In the genomic region with DNA sequence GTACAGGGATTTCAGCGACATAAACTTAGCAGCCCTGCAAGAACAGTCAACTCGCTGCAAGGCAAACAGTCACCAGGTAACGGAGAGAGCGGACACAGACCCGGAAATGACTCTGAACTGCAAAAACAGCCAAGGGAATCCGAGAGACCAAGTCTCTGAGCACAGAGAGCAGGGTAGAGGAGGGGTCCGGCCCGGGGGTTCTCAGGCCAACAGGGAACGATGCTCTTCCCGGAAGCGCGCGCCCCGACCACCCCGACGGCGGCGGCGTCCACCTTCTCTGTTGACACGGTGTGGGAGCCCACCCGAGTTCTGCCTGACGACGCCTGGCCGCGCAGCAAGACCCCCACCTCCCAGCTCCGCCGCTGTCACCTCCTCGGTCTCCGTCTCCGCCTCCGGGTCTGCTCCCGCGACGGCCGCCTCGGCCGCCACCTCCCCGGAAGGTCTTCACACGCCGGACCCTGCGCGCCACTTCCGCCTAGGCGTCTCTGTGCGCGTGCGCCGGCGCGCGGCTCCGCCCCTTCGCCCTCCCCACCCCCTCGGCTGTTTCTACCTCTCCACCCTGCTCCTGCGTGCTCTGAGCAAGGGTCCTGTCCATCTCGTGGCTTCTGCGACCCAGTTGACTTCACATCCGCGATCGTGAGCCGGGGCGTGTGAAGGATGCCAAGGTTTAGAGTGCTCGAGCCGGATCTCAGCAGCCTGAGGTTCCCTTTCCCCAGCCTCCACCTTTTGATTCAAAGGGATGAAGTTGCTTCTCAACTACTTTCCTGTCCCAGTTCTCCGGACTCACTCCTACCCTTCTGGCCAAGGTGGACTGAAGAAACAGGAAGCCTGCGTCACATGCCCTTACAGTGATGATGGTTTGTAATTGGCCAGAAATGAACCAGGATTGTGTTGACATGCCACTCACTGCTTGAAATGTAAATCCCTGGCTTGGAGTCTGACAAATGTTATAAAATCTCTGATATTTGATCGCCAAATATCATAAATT, we compare ENCODE assay signal across 7 mouse cellular contexts. TPM values are rescaled to one million over a fixed set of nuclear protein-coding genes. Genes with fewer than 3 reads are reported as not detected.
DNase-seq lines count a peak whose midpoint lies in the region; ATAC-seq lines count a peak whose summit lies in the region.

A gene (minus strand): TSS at position 813 of the 988 bp plus-strand sequence.

- H3K27ac ChIP-seq in intestine, embryonic 15.5 days = peak within 1 kb of the TSS; percentile 85
- no peak within 1 kb of the TSS for H3K27ac ChIP-seq in midbrain, embryonic 11.5 days (ENCODE audit: low read depth, low read length)

- intact Hi-C loops in gastrocnemius, postnatal 36 days (cut with DNase I) = no loop called here
- intact Hi-C loops in left cerebral cortex, postnatal 36 days (cut with DNase I) = no loop called here

- no peaks in the 10 kb centered on the region for H3K27me3 ChIP-seq in intestine, embryonic 15.5 days (replicated peaks)
- H3K27me3 ChIP-seq in midbrain, embryonic 11.5 days (ENCODE audit: control insufficient read depth, insufficient read depth, low read length) = no peaks in the 10 kb centered on the region

- peak within 1 kb of the TSS; percentile 84 for H3K4me3 ChIP-seq in intestine, embryonic 15.5 days (replicated peaks)
- peak within 1 kb of the TSS; percentile 78 for H3K4me3 ChIP-seq in midbrain, embryonic 11.5 days (ENCODE audit: low read depth, low read length)

- H3K9ac ChIP-seq in intestine, embryonic 15.5 days = peak within 1 kb of the TSS; percentile 75
- peak within 1 kb of the TSS; percentile 51 for H3K9ac ChIP-seq in midbrain, embryonic 11.5 days (ENCODE audit: low read length)

- peak; percentile 97 for ATAC-seq in intestine, embryonic 15.5 days
- ATAC-seq in midbrain, embryonic 11.5 days (ENCODE audit: low FRiP score) = peak; percentile 99

- peaks cover 13% of the 10 kb centered on the region for H3K4me1 ChIP-seq in intestine, embryonic 15.5 days (replicated peaks)
- H3K4me1 ChIP-seq in midbrain, embryonic 11.5 days (ENCODE audit: control insufficient read depth, insufficient read depth, low read length) = no peaks in the 10 kb centered on the region; the same call in 1 of the 2 replicates

- H3K4me2 ChIP-seq in intestine, embryonic 15.5 days (replicated peaks) = peak within 1 kb of the TSS; percentile 79
- H3K4me2 ChIP-seq in midbrain, embryonic 11.5 days = peak within 1 kb of the TSS; percentile 44

- H3K36me3 ChIP-seq in intestine, embryonic 15.5 days = no peaks in the 10 kb centered on the region
- no peaks in the 10 kb centered on the region for H3K36me3 ChIP-seq in midbrain, embryonic 11.5 days (ENCODE audit: control insufficient read depth, insufficient read depth, low read length)

- under 1% methylated on average over 67 of the region's 67 CpGs for WGBS in intestine, embryonic 15.5 days
- WGBS in midbrain, embryonic 11.5 days = 2% methylated on average over 67 of the region's 67 CpGs

- no peaks in the 10 kb centered on the region for H3K9me3 ChIP-seq in intestine, embryonic 15.5 days
- no peaks in the 10 kb centered on the region for H3K9me3 ChIP-seq in midbrain, embryonic 11.5 days (ENCODE audit: control insufficient read depth, low read length)

- DNase-seq in adrenal gland, adult 18-20 months (ENCODE audit: low spot score in 2 of 2) = peak; percentile 80 to 86
- DNase-seq in embryo, embryonic 11 days = peak; percentile 90
- DNase-seq in gastrocnemius, postnatal 36 days = peak; percentile 76 to 79
- peak; percentile 81 to 84 for DNase-seq in left cerebral cortex, postnatal 36 days (ENCODE audit: low spot score in 2 of 2)
- peak; percentile 99 for DNase-seq in midbrain, embryonic 11.5 days (ENCODE audit: low spot score, missing footprints)
- DNase-seq in skeletal muscle tissue, adult 2 months (ENCODE audit: low read depth, low spot score) = peak; percentile 74

RNA-seq across cellular contexts. Expression of the gene that starts here (rescaled TPM):
- 10 to 100 TPM; 18.9 to 21.5 TPM for total RNA-seq in adrenal gland, adult 18-20 months (2021)
- total RNA-seq in gastrocnemius, postnatal 36 days (2021) = 1 to 10 TPM; 2.2 to 3.1 TPM
- 47.4 and 50.8 TPM in 2 replicates for polyA plus RNA-seq in intestine, embryonic 15.5 days (2015; fragmentation: Nextera tagmentation; extraction: Ambion mirVana)
- 10 to 100 TPM; 13.7 to 22.8 TPM for total RNA-seq in left cerebral cortex, postnatal 36 days (2021)
- polyA plus RNA-seq in midbrain, embryonic 11.5 days (2014; fragmentation: Nextera tagmentation; extraction: Ambion mirVana) = 27.6 and 29.1 TPM in 2 replicates
